Mouse (Mus musculus) C2C12 (cell line): Measurements from ENCODE around the gene Ggt7.

Source experiments
- CEBPB ChIP-seq: IDR thresholded peaks from one replicate; pipeline ENCODE4 v1.6.1; 2011; ENCODE audit warnings: low read depth, mild to moderate bottlenecking, control low read depth, moderate library complexity
- CTCF ChIP-seq: IDR thresholded peaks from one replicate; pipeline ENCODE4 v1.5.1; 2011; ENCODE audit not compliant: control insufficient read depth, insufficient read depth, insufficient read length
- MAX ChIP-seq: IDR thresholded peaks from one replicate; pipeline ENCODE4 v1.6.1; 2011; ENCODE audit warnings: mild to moderate bottlenecking, control low read depth
- MYOD1 ChIP-seq: IDR thresholded peaks from one replicate; pipeline ENCODE4 v1.6.1; 2011; ENCODE audit warnings: low read depth; ENCODE audit not compliant: control insufficient read depth, insufficient read length
- MYOG ChIP-seq: IDR thresholded peaks from one replicate; pipeline ENCODE4 v1.6.1; 2011; ENCODE audit not compliant: control insufficient read depth, insufficient read length; ENCODE audit errors: extremely low read depth
- USF1 ChIP-seq: IDR thresholded peaks from one replicate; pipeline ENCODE4 v1.6.1; 2011; ENCODE audit warnings: low read depth, mild to moderate bottlenecking, control low read depth, moderate library complexity

DNA sequence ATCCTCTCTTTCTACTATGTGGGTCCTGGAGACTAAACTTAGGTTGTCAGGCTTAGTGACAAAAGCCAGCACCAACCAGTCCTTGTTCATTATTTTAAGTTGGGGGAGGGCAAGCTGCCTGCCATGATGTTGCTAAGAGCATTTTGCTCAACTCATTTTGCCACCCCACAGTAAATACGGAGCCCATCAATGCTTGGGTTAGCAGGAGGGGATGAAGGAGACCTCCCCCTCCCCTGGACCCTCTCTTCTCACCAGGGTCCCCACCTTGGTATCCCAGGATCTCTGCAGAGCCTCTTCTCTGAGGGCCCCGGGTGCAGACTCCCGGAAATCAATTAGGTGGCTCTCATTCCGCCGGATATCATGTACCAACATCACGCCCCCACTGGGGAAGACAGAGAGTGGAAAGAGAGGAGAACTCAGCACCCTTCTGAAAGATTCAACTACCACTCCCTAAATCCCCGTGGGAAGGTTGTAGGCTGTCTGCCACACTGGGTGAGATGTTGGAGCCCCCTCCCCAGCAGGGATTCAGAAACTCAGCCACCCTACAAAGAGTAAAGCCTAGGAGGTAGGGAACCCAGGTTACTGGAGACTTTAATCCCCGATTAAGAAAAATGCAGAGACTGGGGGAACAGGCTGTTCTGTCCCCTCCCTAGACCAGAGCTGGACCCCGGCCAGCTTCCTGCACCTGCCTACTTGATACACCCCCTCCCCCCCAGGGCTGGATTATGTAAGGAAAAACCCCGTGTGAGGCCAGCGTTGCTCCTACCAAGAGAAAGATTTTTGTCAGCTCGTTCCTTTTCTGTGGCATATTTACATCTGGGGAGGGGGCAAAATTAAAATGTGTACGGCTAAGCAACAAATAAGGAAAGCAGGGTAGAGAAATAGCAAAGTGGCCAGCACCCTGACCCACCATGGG lies 13.3 kb downstream of the Ggt7 start:
- TF ChIP-seq CTCF (no peak), CEBPB (no peak), USF1 (no peak), MYOG (no peak), MAX (no peak), MYOD1 (no peak)
